Mouse (Mus musculus) cerebellum, adult 18-20 months (tissue): ENCODE data around the gene Bzw1.
A peak's percentile ranks its signal among the peaks of the same experiment; 100 is the strongest.

Source experiments
- DNase-seq, 2 experiments: peaks; one replicate each; pipeline ENCODE4 v3.0.0; 2021

Bzw1 gene

GRCm38 (mm10) chr1:58397731-58398130 is 5.0 kb downstream of the Bzw1 start:
- no peak for DNase-seq

GRCm38 (mm10) chr1:58401396-58401795 is 8.7 kb downstream of the Bzw1 start:
- no peak for DNase-seq

- no peak for DNase-seq
Measured at GRCm38 (mm10) chr1:58403745-58404144, 11.0 kb downstream of the Bzw1 start.

GRCm38 (mm10) chr1:58407321-58407720 is 14.6 kb downstream of the Bzw1 start:
- DNase-seq = no peak

GRCm38 (mm10) chr1:58408141-58408540 is 15.4 kb downstream of the Bzw1 start:
- DNase-seq = no peak

- no peak for DNase-seq
Measured at GRCm38 (mm10) chr1:58409553-58410197, 17.0 kb downstream of the Bzw1 start.

GRCm38 (mm10) chr1:58410198-58410588 is 17.5 kb downstream of the Bzw1 start:
- DNase-seq = no peak

GRCm38 (mm10) chr1:58410776-58411175 is 18.1 kb downstream of the Bzw1 start:
- DNase-seq = no peak

GRCm38 (mm10) chr1:58415442-58415841 is 22.7 kb downstream of the Bzw1 start:
- no peak for DNase-seq

- DNase-seq = no peak
Measured at GRCm38 (mm10) chr1:58416048-58416447, 23.4 kb downstream of the Bzw1 start.

- DNase-seq = no peak
Measured at GRCm38 (mm10) chr1:58420032-58420431, 27.3 kb downstream of the Bzw1 start.

- DNase-seq = peak; percentile 68 to 79
Measured at GRCm38 (mm10) chr1:58420961-58421360, 28.3 kb downstream of the Bzw1 start.

GRCm38 (mm10) chr1:58422879-58423278 is 30.2 kb downstream of the Bzw1 start:
- peak; percentile 20 for DNase-seq

GRCm38 (mm10) chr1:58423371-58424248 is 30.9 kb downstream of the Bzw1 start, which contains the start of gene Clk1:
Gene Clk1 (minus strand): TSS chr1:58424066.
- DNase-seq = peak; percentile 96 to 99

GRCm38 (mm10) chr1:58424551-58424950 is 31.9 kb downstream of the Bzw1 start:
- no peak for DNase-seq

GRCm38 (mm10) chr1:58444691-58445090 is 52.0 kb downstream of the Bzw1 start:
- no peak for DNase-seq

GRCm38 (mm10) chr1:58445143-58445722 is 52.5 kb downstream of the Bzw1 start, which contains the start of the genes Nif3l1 and Ppil3:
Gene Nif3l1 (plus strand): TSS chr1:58445151.
Gene Ppil3 (minus strand): TSS chr1:58445486.
- DNase-seq = peak; percentile 74

- DNase-seq = no peak
Measured at GRCm38 (mm10) chr1:58445861-58446260, 53.2 kb downstream of the Bzw1 start.

GRCm38 (mm10) chr1:58447766-58448165 is 55.1 kb downstream of the Bzw1 start:
- DNase-seq = no peak

- no peak for DNase-seq
Measured at GRCm38 (mm10) chr1:58448396-58448795, 55.7 kb downstream of the Bzw1 start.

- no peak for DNase-seq
Measured at GRCm38 (mm10) chr1:58454316-58454715, 61.6 kb downstream of the Bzw1 start.
